Mouse (Mus musculus): ENCODE measurements at regions not wholly inside any gene's neighbourhood (a gene's known extent, or its start where the extent isn't known, plus 50 kb on each side); places are given as distances from the start of the nearest gene placed in this dataset.

- DNase-seq (ENCODE audit: low spot score), result peak; percentile 46
Observed at GRCm38 (mm10) chr4:9081701-9082562, 843.1 kb upstream of the Car8 start.

GRCm38 (mm10) chr4:9080821-9081493 is 842.1 kb upstream of the Car8 start:
- Histone ChIP-seq H3K9ac (ENCODE audit: low read depth, low read length) (no peak overlapping the region), H3K4me1 (replicated peaks; ENCODE audit: control insufficient read depth, insufficient read depth, low read length) (peaks cover 8% of the 10 kb centered on the region), H3K36me3 (ENCODE audit: control insufficient read depth, insufficient read depth, low read length) (no peaks in the 10 kb centered on the region), H3K27ac (ENCODE audit: low read depth, low read length) (no peak overlapping the region), H3K9me3 (ENCODE audit: control insufficient read depth, low read length) (no peaks in the 10 kb centered on the region), H3K4me2 (replicated peaks; ENCODE audit: low read depth, low read length) (no peak overlapping the region), H3K27me3 (ENCODE audit: control insufficient read depth, insufficient read depth, low read length) (no peaks in the 10 kb centered on the region), H3K4me3 (ENCODE audit: low read depth, low read length) (no peak overlapping the region)
- 84% methylated on average over 15 of the region's 15 CpGs for WGBS
- ATAC-seq (ENCODE audit: low FRiP score) (no peak), DNase-seq (ENCODE audit: low spot score) (no peak)

More at GRCm38 (mm10) chr4:9081701-9082562, 843.1 kb upstream of the Car8 start:
- Histone ChIP-seq H3K4me2 (replicated peaks; ENCODE audit: low read depth, low read length) (no peak overlapping the region), H3K9me3 (ENCODE audit: control insufficient read depth, low read length) (no peaks in the 10 kb centered on the region), H3K27me3 (ENCODE audit: control insufficient read depth, insufficient read depth, low read length) (no peaks in the 10 kb centered on the region), H3K4me1 (replicated peaks; ENCODE audit: control insufficient read depth, insufficient read depth, low read length) (peaks cover 8% of the 10 kb centered on the region), H3K36me3 (ENCODE audit: control insufficient read depth, insufficient read depth, low read length) (no peaks in the 10 kb centered on the region), H3K9ac (ENCODE audit: low read depth, low read length) (no peak overlapping the region), H3K27ac (ENCODE audit: low read depth, low read length) (no peak overlapping the region), H3K4me3 (ENCODE audit: low read depth, low read length) (no peak overlapping the region)
- peak; percentile 54 for ATAC-seq (ENCODE audit: low FRiP score)
- 34% methylated on average over 14 of the region's 14 CpGs for WGBS

- no peaks in the 10 kb centered on the region for H3K27me3 ChIP-seq (ENCODE audit: control insufficient read depth, insufficient read depth, low read length)
- no peaks in the 10 kb centered on the region for H3K36me3 ChIP-seq (ENCODE audit: control insufficient read depth, insufficient read depth, low read length)
- ATAC-seq (ENCODE audit: low FRiP score), result peak; percentile 59; the same call in 1 of the 2 replicates
- WGBS, result 33% methylated on average over 4 of the region's 4 CpGs
- H3K4me3 ChIP-seq (ENCODE audit: low read depth, low read length), result no peak overlapping the region
- H3K9me3 ChIP-seq (ENCODE audit: control insufficient read depth, low read length), result no peaks in the 10 kb centered on the region
- H3K27ac ChIP-seq (ENCODE audit: low read depth, low read length), result no peak overlapping the region
- H3K9ac ChIP-seq (ENCODE audit: low read depth, low read length), result no peak overlapping the region
- H3K4me2 ChIP-seq (replicated peaks; ENCODE audit: low read depth, low read length), result no peak overlapping the region
- DNase-seq (ENCODE audit: low spot score), result no peak
- H3K4me1 ChIP-seq (replicated peaks; ENCODE audit: control insufficient read depth, insufficient read depth, low read length), result peaks cover 8% of the 10 kb centered on the region
Observed at GRCm38 (mm10) chr4:9079828-9080245, 841.0 kb upstream of the Car8 start.

GRCm38 (mm10) chr4:9074447-9074846 is 835.6 kb upstream of the Car8 start:
- H3K36me3 ChIP-seq (ENCODE audit: control insufficient read depth, insufficient read depth, low read length), result no peaks in the 10 kb centered on the region
- H3K4me3 ChIP-seq (ENCODE audit: low read depth, low read length), result no peak overlapping the region
- H3K27ac ChIP-seq (ENCODE audit: low read depth, low read length), result no peak overlapping the region
- ATAC-seq (ENCODE audit: low FRiP score) (no peak), DNase-seq (ENCODE audit: low spot score) (no peak)
- peaks cover 5% of the 10 kb centered on the region for H3K4me1 ChIP-seq (replicated peaks; ENCODE audit: control insufficient read depth, insufficient read depth, low read length)
- H3K27me3 ChIP-seq (ENCODE audit: control insufficient read depth, insufficient read depth, low read length), result no peaks in the 10 kb centered on the region
- no peaks in the 10 kb centered on the region for H3K9me3 ChIP-seq (ENCODE audit: control insufficient read depth, low read length)
- no peak overlapping the region for H3K9ac ChIP-seq (ENCODE audit: low read depth, low read length)
- H3K4me2 ChIP-seq (replicated peaks; ENCODE audit: low read depth, low read length), result no peak overlapping the region
- 34% methylated on average over 2 of the region's 2 CpGs for WGBS

GRCm38 (mm10) chr4:9073736-9074428 is 835.0 kb upstream of the Car8 start:
- 54% methylated on average over 8 of the region's 8 CpGs for WGBS
- Histone ChIP-seq H3K27me3 (ENCODE audit: control insufficient read depth, insufficient read depth, low read length) (no peaks in the 10 kb centered on the region), H3K36me3 (ENCODE audit: control insufficient read depth, insufficient read depth, low read length) (no peaks in the 10 kb centered on the region), H3K4me1 (replicated peaks; ENCODE audit: control insufficient read depth, insufficient read depth, low read length) (peaks cover 5% of the 10 kb centered on the region), H3K27ac (ENCODE audit: low read depth, low read length) (no peak overlapping the region), H3K9ac (ENCODE audit: low read depth, low read length) (no peak overlapping the region), H3K4me2 (replicated peaks; ENCODE audit: low read depth, low read length) (no peak overlapping the region), H3K4me3 (ENCODE audit: low read depth, low read length) (no peak overlapping the region), H3K9me3 (ENCODE audit: control insufficient read depth, low read length) (no peaks in the 10 kb centered on the region)
- DNase-seq (ENCODE audit: low spot score) (no peak), ATAC-seq (ENCODE audit: low FRiP score) (peak; percentile 70)

DNA sequence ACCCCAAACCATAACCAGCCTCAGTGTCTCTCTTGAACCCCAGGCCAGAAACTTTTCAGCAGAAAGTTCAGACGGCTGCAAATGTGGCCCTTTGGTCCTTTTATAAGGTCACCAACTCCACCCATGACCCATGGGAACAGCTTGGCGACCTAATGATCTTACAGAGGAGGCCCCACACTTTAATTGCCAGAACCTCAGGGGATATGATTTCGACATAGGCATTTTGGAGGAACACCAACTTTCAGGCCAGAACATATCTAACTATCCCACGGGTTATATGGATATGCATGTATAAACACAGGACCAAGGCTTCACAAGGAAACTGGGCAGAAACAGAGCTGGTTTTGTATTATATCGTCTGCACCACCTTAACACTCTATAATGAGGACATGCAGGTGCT is 833.5 kb upstream of the Car8 start:
- Histone ChIP-seq H3K9ac (ENCODE audit: low read depth, low read length) (no peak overlapping the region), H3K4me2 (replicated peaks; ENCODE audit: low read depth, low read length) (no peak overlapping the region), H3K36me3 (ENCODE audit: control insufficient read depth, insufficient read depth, low read length) (no peaks in the 10 kb centered on the region), H3K9me3 (ENCODE audit: control insufficient read depth, low read length) (no peaks in the 10 kb centered on the region), H3K27ac (ENCODE audit: low read depth, low read length) (no peak overlapping the region), H3K27me3 (ENCODE audit: control insufficient read depth, insufficient read depth, low read length) (no peaks in the 10 kb centered on the region), H3K4me3 (ENCODE audit: low read depth, low read length) (no peak overlapping the region), H3K4me1 (replicated peaks; ENCODE audit: control insufficient read depth, insufficient read depth, low read length) (peaks cover 5% of the 10 kb centered on the region)
- no peak for ATAC-seq (ENCODE audit: low FRiP score)
- 76% methylated on average over 5 of the region's 5 CpGs for WGBS
- no peak for DNase-seq (ENCODE audit: low spot score)

- ATAC-seq (ENCODE audit: low FRiP score) (no peak), DNase-seq (ENCODE audit: low spot score) (no peak)
- H3K4me1 ChIP-seq (replicated peaks; ENCODE audit: control insufficient read depth, insufficient read depth, low read length), result no peaks in the 10 kb centered on the region
- no peaks in the 10 kb centered on the region for H3K36me3 ChIP-seq (ENCODE audit: control insufficient read depth, insufficient read depth, low read length)
- no peak overlapping the region for H3K4me2 ChIP-seq (replicated peaks; ENCODE audit: low read depth, low read length)
- H3K4me3 ChIP-seq (ENCODE audit: low read depth, low read length), result no peak overlapping the region
- H3K9ac ChIP-seq (ENCODE audit: low read depth, low read length), result no peak overlapping the region
- no peak overlapping the region for H3K27ac ChIP-seq (ENCODE audit: low read depth, low read length)
- no peaks in the 10 kb centered on the region for H3K9me3 ChIP-seq (ENCODE audit: control insufficient read depth, low read length)
- no peaks in the 10 kb centered on the region for H3K27me3 ChIP-seq (ENCODE audit: control insufficient read depth, insufficient read depth, low read length)
- WGBS, result 80% methylated on average over 2 of the region's 2 CpGs
Observed at GRCm38 (mm10) chr4:9067874-9068273, 829.0 kb upstream of the Car8 start.

DNA sequence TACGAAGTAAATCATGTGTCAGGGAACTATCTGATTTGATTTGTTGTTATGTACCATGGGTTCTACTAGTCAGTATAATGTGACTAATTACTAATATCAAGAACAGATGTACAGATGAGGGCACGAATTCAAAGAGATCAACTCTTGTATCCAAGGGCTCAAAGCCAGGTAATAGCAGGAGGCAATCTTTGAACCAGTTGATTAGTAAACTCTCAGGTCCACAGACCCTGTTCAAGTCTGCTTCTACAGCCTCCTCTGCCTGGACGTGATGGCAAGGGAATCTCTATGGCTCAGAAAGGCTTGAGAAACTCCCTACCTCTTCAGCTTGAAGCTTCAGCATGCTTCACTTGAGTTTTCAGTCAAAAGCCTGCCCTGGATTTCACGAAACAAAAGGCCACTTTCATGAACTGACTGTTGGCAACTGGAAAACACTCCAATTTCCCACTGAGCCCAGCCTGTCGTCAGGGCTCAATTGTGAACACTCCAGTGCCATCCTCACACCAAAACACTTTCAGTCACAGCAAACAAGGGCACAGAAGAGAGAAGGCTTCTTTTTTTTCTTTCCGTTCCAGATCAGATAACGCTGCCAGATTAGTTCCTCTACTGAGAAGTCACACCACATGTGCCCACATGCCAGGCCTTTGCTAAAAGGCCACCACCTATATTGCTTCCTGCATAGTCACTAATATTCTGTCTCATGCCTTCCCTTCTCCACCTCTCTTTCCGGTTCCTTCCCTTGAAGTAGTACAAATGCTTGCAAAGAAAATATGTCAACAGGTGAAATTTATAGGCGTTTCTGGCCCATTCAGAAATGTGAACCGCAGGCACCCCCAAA is 827.4 kb upstream of the Car8 start:
- Histone ChIP-seq H3K27ac (ENCODE audit: low read depth, low read length) (no peak overlapping the region), H3K9ac (ENCODE audit: low read depth, low read length) (no peak overlapping the region), H3K36me3 (ENCODE audit: control insufficient read depth, insufficient read depth, low read length) (no peaks in the 10 kb centered on the region), H3K9me3 (ENCODE audit: control insufficient read depth, low read length) (no peaks in the 10 kb centered on the region), H3K4me3 (ENCODE audit: low read depth, low read length) (no peak overlapping the region), H3K4me2 (replicated peaks; ENCODE audit: low read depth, low read length) (no peak overlapping the region), H3K27me3 (ENCODE audit: control insufficient read depth, insufficient read depth, low read length) (no peaks in the 10 kb centered on the region), H3K4me1 (replicated peaks; ENCODE audit: control insufficient read depth, insufficient read depth, low read length) (no peaks in the 10 kb centered on the region)
- whole genome bisulfite sequencing, result 70% methylated on average over 10 of the region's 10 CpGs
- no peak for ATAC-seq (ENCODE audit: low FRiP score)
- DNase-seq (ENCODE audit: low spot score), result no peak
